Mouse (Mus musculus) lung, postnatal 0 days (tissue): Measurements from ENCODE around the gene Uso1.

Source experiments
- CTCF ChIP-seq: IDR thresholded peaks from 2 replicates; pipeline ENCODE4 v1.5.1; 2016; ENCODE audit warnings: antibody characterized with exemption, mild to moderate bottlenecking
- EP300 ChIP-seq: IDR thresholded peaks from 2 replicates; pipeline ENCODE4 v1.6.1; 2016; ENCODE audit warnings: antibody characterized with exemption, mild to moderate bottlenecking, control low read depth

DNA sequence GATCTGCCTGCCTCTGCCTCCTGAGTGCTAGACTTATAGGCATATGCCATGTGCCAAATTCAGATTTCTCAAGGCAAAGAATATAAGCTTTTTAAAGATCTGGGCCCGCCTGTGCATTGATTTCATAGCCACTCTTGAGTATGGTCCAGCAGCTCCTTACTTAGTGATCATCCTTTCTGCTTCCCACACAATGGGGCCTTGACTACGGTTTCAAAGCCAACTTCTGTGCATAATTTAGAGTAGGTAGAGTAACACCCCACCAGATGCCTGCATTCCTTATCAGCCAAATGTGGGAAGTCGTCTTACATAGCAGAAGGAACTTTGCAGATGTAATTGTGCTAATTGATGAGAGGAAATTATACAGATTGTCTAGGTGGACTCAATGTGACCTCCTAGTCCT is 17.1 kb downstream of the Uso1 start:
- TF ChIP-seq EP300 (no peak), CTCF (no peak)
